Mouse (Mus musculus): ENCODE measurements around the gene Mpo. TPM values are rescaled to one million over a fixed set of nuclear protein-coding genes. Genes with fewer than 3 reads are reported as not detected.

Mpo gene
- total RNA-seq, 2 experiments from 2014 or later: 4.8 to 6.2 TPM

- DNase-seq: peak; percentile 50
Measured at GRCm38 (mm10) chr11:87805448-87805847, 12.1 kb downstream of the Mpo start.

GRCm38 (mm10) chr11:87807433-87807832, 14.1 kb downstream of the Mpo start:
- no peak for DNase-seq

GRCm38 (mm10) chr11:87808236-87808635, 14.9 kb downstream of the Mpo start:
- no peak for DNase-seq

GRCm38 (mm10) chr11:87811396-87811795, 18.0 kb downstream of the Mpo start:
- no peak for DNase-seq

- DNase-seq: no peak
Measured at GRCm38 (mm10) chr11:87814831-87815230, 21.4 kb downstream of the Mpo start.

GRCm38 (mm10) chr11:87816707-87817442, 23.5 kb downstream of the Mpo start:
- DNase-seq: peak; percentile 55

GRCm38 (mm10) chr11:87817443-87817773, 24.0 kb downstream of the Mpo start:
- no peak for DNase-seq

- DNase-seq: no peak
Measured at GRCm38 (mm10) chr11:87821502-87821901, 28.1 kb downstream of the Mpo start.

GRCm38 (mm10) chr11:87828239-87828900, 35.0 kb downstream of the Mpo start, which contains the start of gene Lpo:
TSS of gene Lpo (minus strand) at chr11:87828289.
- DNase-seq: no peak

GRCm38 (mm10) chr11:87840676-87841075, 47.3 kb downstream of the Mpo start:
- DNase-seq: no peak

GRCm38 (mm10) chr11:87841436-87841835, 48.1 kb downstream of the Mpo start:
- no peak for DNase-seq

- no peak for DNase-seq
Measured at GRCm38 (mm10) chr11:87846968-87847600, 53.7 kb downstream of the Mpo start.

GRCm38 (mm10) chr11:87847884-87848283, 54.5 kb downstream of the Mpo start:
- no peak for DNase-seq

- peak; percentile 94 for DNase-seq
Measured at GRCm38 (mm10) chr11:87852690-87853596, 59.6 kb downstream of the Mpo start, which contains the start of gene Mks1. TSS of gene Mks1 (plus strand) at chr11:87853215.

- DNase-seq: peak; percentile 11
Measured at GRCm38 (mm10) chr11:87853597-87853954, 60.2 kb downstream of the Mpo start.

Small RNAs within 50 kb of the gene (microRNA-seq; reads per million reads assigned to microRNA genes)
- gene Mir142: not detected
- not detected for gene Mir142b

Other genes starting within 250 kb of the Mpo start
- gene Gm11492, start 226.9 kb upstream of the Mpo start, total RNA-seq (2021): not detected
- gene Sept4, start 224.7 kb upstream of the Mpo start, total RNA-seq (2021): 10 to 100 TPM; 54.9 to 55.4 TPM
- gene Mtmr4, start 201.4 kb upstream of the Mpo start, total RNA-seq (2021): 10 to 100 TPM; 23.9 to 28.4 TPM
- under 1 TPM; 0.12 TPM for gene Hsf5, start 176.4 kb upstream of the Mpo start, total RNA-seq (2021)
- gene Rnf43, start 130.9 kb upstream of the Mpo start, total RNA-seq (2021): 1 to 10 TPM; 2.8 to 3.4 TPM
- gene Supt4a, start 56.0 kb upstream of the Mpo start, total RNA-seq (2021): 10 to 100 TPM; 67.8 to 77.6 TPM
- 1 to 10 TPM; 1.8 to 4.2 TPM for gene Tspoap1, start 33.0 kb upstream of the Mpo start, total RNA-seq (2021)
- not detected for gene Lpo, start 34.7 kb downstream of the Mpo start, total RNA-seq (2021)
- gene Mks1, start 59.6 kb downstream of the Mpo start, total RNA-seq (2021): 10 to 100 TPM in 1 of 2 experiments, 1 to 10 TPM in 1; 9.1 to 12.8 TPM
- 1 to 10 TPM in 1 of 2 experiments, under 1 TPM in 1; 0.87 to 1.5 TPM for gene Epx, start 82.0 kb downstream of the Mpo start, total RNA-seq (2021)
- not detected for gene Olfr462, start 98.7 kb downstream of the Mpo start, total RNA-seq (2021)
- not detected for gene Olfr463, start 103.8 kb downstream of the Mpo start, total RNA-seq (2021)
- not detected for gene Olfr464, start 127.4 kb downstream of the Mpo start, total RNA-seq (2021)
- gene Dynll2, start 194.0 kb downstream of the Mpo start, total RNA-seq (2021): 100 to 1,000 TPM; 124 to 136 TPM

Data from adrenal gland, postnatal 10 days (tissue).